Mouse (Mus musculus): ENCODE measurements around the gene H3f3a. TPM values are rescaled to one million over a fixed set of nuclear protein-coding genes. Genes with fewer than 3 reads are reported as not detected.

Gene H3f3a
- polyA plus RNA-seq, 1 experiment = 348 TPM

DNA sequence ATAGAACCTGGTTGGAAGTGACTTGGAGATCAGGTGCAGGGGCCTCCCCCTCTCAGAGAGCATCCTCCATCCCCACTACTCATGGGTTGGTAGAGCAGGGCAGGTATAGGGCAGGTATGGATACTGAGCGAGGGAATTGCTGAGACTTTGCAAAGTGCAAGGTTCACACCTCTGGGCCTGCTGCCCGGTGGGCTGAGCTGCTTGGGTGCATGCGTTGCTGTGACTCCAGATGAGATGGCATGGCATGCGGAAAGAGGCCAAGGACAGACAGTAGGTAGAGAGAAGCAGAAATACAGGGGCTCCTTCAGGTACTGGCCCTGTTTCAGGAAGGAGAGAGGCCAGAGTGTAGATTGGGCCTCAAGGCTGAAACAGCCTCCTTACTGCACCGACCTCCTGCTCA, 32.5 kb downstream of the H3f3a start:
- Histone ChIP-seq H3K36me3 (ENCODE audit: control insufficient read depth, insufficient read depth, low read length) (no peaks in the 10 kb centered on the region), H3K27me3 (replicated peaks; ENCODE audit: control insufficient read depth, insufficient read depth, low read length) (no peaks in the 10 kb centered on the region), H3K27ac (ENCODE audit: insufficient read depth, low read depth, low read length) (no peak overlapping the region; the same call in 1 of the 2 replicates), H3K4me3 (ENCODE audit: insufficient read depth, low read depth, low read length) (no peak overlapping the region), H3K4me1 (ENCODE audit: control insufficient read depth, insufficient read depth, low read length) (peaks cover 19% of the 10 kb centered on the region)
- 48% methylated on average over 5 of the region's 5 CpGs for WGBS
- no peak for TF ChIP-seq POLR2A (IDR thresholded peaks at IDR 0.05; ENCODE audit: low read depth, low read length)
- TF ChIP-seq CTCF (conservative IDR thresholded peaks at IDR 0.05; ENCODE audit: insufficient read depth, insufficient read length, low read depth, low read length) = no peak
- DNase-seq = peak; percentile 83

GRCm38 (mm10) chr1:180780291-180780690, 33.5 kb downstream of the H3f3a start:
- H3K27ac ChIP-seq (ENCODE audit: insufficient read depth, low read depth, low read length) = no peak overlapping the region
- no peaks in the 10 kb centered on the region for H3K36me3 ChIP-seq (ENCODE audit: control insufficient read depth, insufficient read depth, low read length)
- no peak overlapping the region for H3K4me3 ChIP-seq (ENCODE audit: insufficient read depth, low read depth, low read length)
- H3K27me3 ChIP-seq (replicated peaks; ENCODE audit: control insufficient read depth, insufficient read depth, low read length) = no peaks in the 10 kb centered on the region
- peaks cover 19% of the 10 kb centered on the region for H3K4me1 ChIP-seq (ENCODE audit: control insufficient read depth, insufficient read depth, low read length)
- TF ChIP-seq CTCF (conservative IDR thresholded peaks at IDR 0.05; ENCODE audit: insufficient read depth, insufficient read length, low read depth, low read length) = no peak
- TF ChIP-seq POLR2A (IDR thresholded peaks at IDR 0.05; ENCODE audit: low read depth, low read length) = no peak
- peak; percentile 70 for DNase-seq
- 56% methylated on average over 8 of the region's 8 CpGs for WGBS

DNA sequence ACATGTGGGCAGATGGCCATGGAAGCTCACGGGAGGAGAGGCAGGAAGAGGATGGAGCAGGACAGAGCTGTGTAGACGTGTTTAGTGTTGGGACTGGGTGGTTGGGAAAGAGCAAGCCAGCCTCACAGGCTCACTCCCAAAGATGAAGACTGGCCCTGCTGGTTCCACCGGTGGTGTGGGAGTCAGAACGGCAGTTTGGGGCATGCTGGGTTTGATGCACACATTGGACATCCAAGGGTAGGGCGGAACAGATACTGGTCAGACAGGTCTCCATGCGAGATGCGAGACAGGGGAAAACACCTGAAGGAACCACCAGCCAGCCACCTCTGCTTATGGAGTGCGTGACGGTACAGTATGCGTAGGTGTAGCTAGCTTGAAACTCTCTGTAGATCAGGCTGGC, 34.8 kb downstream of the H3f3a start:
- no peak for TF ChIP-seq CTCF (conservative IDR thresholded peaks at IDR 0.05; ENCODE audit: insufficient read depth, insufficient read length, low read depth, low read length)
- no peak for TF ChIP-seq POLR2A (IDR thresholded peaks at IDR 0.05; ENCODE audit: low read depth, low read length)
- DNase-seq = no peak

DNA sequence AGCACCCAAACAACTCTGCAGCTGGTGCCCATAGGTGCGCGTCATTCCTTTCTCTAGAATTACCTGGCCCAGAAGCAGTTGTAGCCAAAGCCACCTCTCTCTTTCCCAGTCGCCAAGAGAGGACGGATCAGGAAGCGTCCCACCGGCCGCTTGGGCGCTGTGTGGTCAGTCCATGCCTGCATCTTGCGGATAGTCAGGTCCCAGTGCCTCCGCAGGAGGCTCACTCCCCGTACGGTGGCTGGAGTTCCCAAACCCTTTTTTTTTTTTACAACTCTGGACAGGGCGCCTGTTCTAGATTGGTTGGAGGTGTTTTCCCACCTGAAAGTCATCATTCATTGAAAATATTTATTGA, 35.4 kb downstream of the H3f3a start:
- H3K27ac ChIP-seq (ENCODE audit: insufficient read depth, low read depth, low read length) = peak overlapping the region; percentile 99
- peak overlapping the region; percentile 81 for H3K4me3 ChIP-seq (ENCODE audit: insufficient read depth, low read depth, low read length)
- H3K27me3 ChIP-seq (replicated peaks; ENCODE audit: control insufficient read depth, insufficient read depth, low read length) = no peaks in the 10 kb centered on the region
- no peak for DNase-seq
- no peaks in the 10 kb centered on the region for H3K36me3 ChIP-seq (ENCODE audit: control insufficient read depth, insufficient read depth, low read length)
- under 1% methylated on average over 13 of the region's 13 CpGs for WGBS
- H3K4me1 ChIP-seq (ENCODE audit: control insufficient read depth, insufficient read depth, low read length) = peaks cover 19% of the 10 kb centered on the region
- TF ChIP-seq CTCF (conservative IDR thresholded peaks at IDR 0.05; ENCODE audit: insufficient read depth, insufficient read length, low read depth, low read length) = no peak
- TF ChIP-seq POLR2A (IDR thresholded peaks at IDR 0.05; ENCODE audit: low read depth, low read length) = no peak

More for the DNA sequence above, 34.8 kb downstream of the H3f3a start:
- no peaks in the 10 kb centered on the region for H3K36me3 ChIP-seq (ENCODE audit: control insufficient read depth, insufficient read depth, low read length)
- no peak overlapping the region for H3K27ac ChIP-seq (ENCODE audit: insufficient read depth, low read depth, low read length)
- no peak overlapping the region for H3K4me3 ChIP-seq (ENCODE audit: insufficient read depth, low read depth, low read length)
- no peaks in the 10 kb centered on the region for H3K27me3 ChIP-seq (replicated peaks; ENCODE audit: control insufficient read depth, insufficient read depth, low read length)
- WGBS = 91% methylated on average over 10 of the region's 10 CpGs
- H3K4me1 ChIP-seq (ENCODE audit: control insufficient read depth, insufficient read depth, low read length) = peaks cover 19% of the 10 kb centered on the region

DNA sequence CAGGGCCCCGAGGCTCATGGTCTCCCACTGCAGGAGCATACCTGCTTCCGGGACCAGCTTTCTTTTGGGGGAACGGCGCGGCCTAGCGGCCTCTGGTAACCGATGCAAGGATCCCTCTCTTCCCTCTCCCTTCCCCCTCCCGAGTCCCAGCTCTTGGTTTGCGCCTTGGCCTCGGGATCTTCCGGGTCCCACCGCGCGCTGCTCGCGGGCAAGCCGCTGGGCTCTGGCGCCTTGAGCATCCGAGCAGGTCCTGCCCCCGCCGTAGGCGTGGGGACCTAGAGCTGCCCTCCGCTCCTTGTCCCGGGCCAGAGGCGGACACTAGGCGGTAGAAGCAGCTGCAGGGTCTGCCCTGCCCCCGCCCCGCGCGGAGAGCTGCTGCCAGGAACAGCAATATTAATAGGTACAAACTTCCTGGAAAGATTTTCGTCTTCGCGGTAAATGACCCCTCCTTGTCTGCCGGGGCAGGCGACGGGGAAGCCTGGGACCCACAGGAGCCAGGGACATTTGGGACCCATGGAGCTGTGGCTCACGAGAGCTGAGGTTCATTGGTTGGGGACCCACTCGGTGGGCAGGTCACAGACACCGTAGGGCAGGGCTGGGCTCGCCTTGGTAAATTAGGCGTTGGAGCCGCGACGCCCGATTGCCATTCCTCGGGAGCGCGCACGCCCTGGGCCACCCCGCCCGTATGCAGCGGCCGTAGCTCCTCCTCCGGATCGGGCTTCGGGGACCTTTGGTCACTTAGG, 35.9 kb downstream of the H3f3a start:
- no peaks in the 10 kb centered on the region for H3K27me3 ChIP-seq (replicated peaks; ENCODE audit: control insufficient read depth, insufficient read depth, low read length)
- under 1% methylated on average over 56 of the region's 56 CpGs for WGBS
- TF ChIP-seq CTCF (conservative IDR thresholded peaks at IDR 0.05; ENCODE audit: insufficient read depth, insufficient read length, low read depth, low read length) (peak; percentile 57), POLR2A (IDR thresholded peaks at IDR 0.05; ENCODE audit: low read depth, low read length) (peak; percentile 43)
- H3K27ac ChIP-seq (ENCODE audit: insufficient read depth, low read depth, low read length) = peak overlapping the region; percentile 99
- no peaks in the 10 kb centered on the region for H3K36me3 ChIP-seq (ENCODE audit: control insufficient read depth, insufficient read depth, low read length)
- peaks cover 15% of the 10 kb centered on the region for H3K4me1 ChIP-seq (ENCODE audit: control insufficient read depth, insufficient read depth, low read length)
- DNase-seq = peak; percentile 94
- peak overlapping the region; percentile 81 for H3K4me3 ChIP-seq (ENCODE audit: insufficient read depth, low read depth, low read length)

GRCm38 (mm10) chr1:180777289-180777659, 36.5 kb downstream of the H3f3a start:
- H3K27ac ChIP-seq (ENCODE audit: insufficient read depth, low read depth, low read length) = peak overlapping the region; percentile 99
- DNase-seq = no peak
- H3K36me3 ChIP-seq (ENCODE audit: control insufficient read depth, insufficient read depth, low read length) = no peaks in the 10 kb centered on the region
- no peak for TF ChIP-seq CTCF (conservative IDR thresholded peaks at IDR 0.05; ENCODE audit: insufficient read depth, insufficient read length, low read depth, low read length)
- no peak for TF ChIP-seq POLR2A (IDR thresholded peaks at IDR 0.05; ENCODE audit: low read depth, low read length)
- 4% methylated on average over 10 of the region's 10 CpGs for WGBS
- no peaks in the 10 kb centered on the region for H3K27me3 ChIP-seq (replicated peaks; ENCODE audit: control insufficient read depth, insufficient read depth, low read length)
- H3K4me1 ChIP-seq (ENCODE audit: control insufficient read depth, insufficient read depth, low read length) = peaks cover 15% of the 10 kb centered on the region
- H3K4me3 ChIP-seq (ENCODE audit: insufficient read depth, low read depth, low read length) = peak overlapping the region; percentile 81

DNA sequence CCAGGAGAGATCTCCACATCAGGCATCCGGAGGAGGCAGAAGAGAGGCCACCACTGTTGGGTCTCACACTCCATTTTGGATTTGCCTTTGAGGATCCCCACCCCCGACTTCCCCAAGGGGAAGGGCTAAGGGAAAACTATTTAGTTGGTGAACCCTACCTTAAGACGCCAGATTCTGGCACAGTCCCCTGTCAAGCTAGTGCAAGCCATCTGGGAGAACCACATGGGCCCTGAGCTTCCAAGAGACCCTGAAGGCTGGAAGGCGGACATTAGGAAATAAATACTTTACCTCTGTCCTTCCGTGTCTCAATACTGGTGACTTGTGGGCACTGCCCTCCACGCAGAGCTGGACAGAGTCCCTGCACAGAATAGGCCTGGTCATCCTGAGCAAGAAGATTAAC, 37.2 kb downstream of the H3f3a start:
- H3K27ac ChIP-seq (ENCODE audit: insufficient read depth, low read depth, low read length) = no peak overlapping the region

More for the DNA sequence above, 37.2 kb downstream of the H3f3a start:
- no peak for DNase-seq
- TF ChIP-seq CTCF (conservative IDR thresholded peaks at IDR 0.05; ENCODE audit: insufficient read depth, insufficient read length, low read depth, low read length) = no peak
- TF ChIP-seq POLR2A (IDR thresholded peaks at IDR 0.05; ENCODE audit: low read depth, low read length) = no peak
- H3K4me3 ChIP-seq (ENCODE audit: insufficient read depth, low read depth, low read length) = no peak overlapping the region
- 84% methylated on average over 6 of the region's 6 CpGs for WGBS
- H3K4me1 ChIP-seq (ENCODE audit: control insufficient read depth, insufficient read depth, low read length) = peaks cover 12% of the 10 kb centered on the region
- no peaks in the 10 kb centered on the region for H3K36me3 ChIP-seq (ENCODE audit: control insufficient read depth, insufficient read depth, low read length)
- H3K27me3 ChIP-seq (replicated peaks; ENCODE audit: control insufficient read depth, insufficient read depth, low read length) = no peaks in the 10 kb centered on the region

Data from kidney, adult 2 months (tissue).